Comparison of ENCODE assay signal across 14 mouse cellular contexts in the genomic region with DNA sequence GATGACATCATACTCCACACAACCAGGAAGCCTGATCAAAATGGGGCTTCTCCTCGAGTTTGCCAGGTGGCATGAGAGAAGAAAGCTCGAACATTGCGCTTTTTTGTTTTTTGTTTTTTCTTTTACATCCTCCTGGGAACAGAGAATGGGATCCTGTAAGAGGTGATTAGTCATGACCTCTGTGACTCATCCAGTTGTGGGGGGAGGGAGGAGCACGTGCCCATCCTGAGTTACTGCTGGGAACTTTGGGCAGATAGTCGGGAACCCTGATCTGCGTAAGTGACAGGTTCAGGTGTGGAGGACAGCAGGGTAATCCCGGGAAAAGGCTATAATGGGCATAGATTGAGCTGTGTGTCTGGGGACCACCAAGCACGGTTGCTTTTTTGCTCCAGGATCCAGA.
"Had no signal": no experiment of that assay in that cellular context is flagged by ENCODE, and none has a peak within 500 bp of the region (broad histone marks: within the 10 kb centered on the region; RNA-seq: fewer than 3 reads in every experiment).

No protein-coding gene starts in this region.

- H3K4me2 ChIP-seq: limb, embryonic 15.5 days; liver, embryonic 12.5 days; lung, embryonic 14.5 days; midbrain, embryonic 11.5 days; midbrain, embryonic 15.5 days; neural tube, embryonic 13.5 days; stomach, embryonic 15.5 days had no signal

- H3K9me3 ChIP-seq: limb, embryonic 15.5 days; liver, embryonic 12.5 days; midbrain, embryonic 15.5 days; neural tube, embryonic 13.5 days; stomach, embryonic 15.5 days had no signal

- H3K9ac ChIP-seq: limb, embryonic 15.5 days; liver, embryonic 12.5 days; lung, embryonic 14.5 days; midbrain, embryonic 15.5 days; neural tube, embryonic 13.5 days; stomach, embryonic 15.5 days had no signal

- ATAC-seq: liver, embryonic 12.5 days; midbrain, embryonic 15.5 days had no signal

- DNase-seq: kidney, postnatal 14 days; lung, embryonic 14.5 days; lung, postnatal 10 days; lung, postnatal 4 days; right cerebral cortex, postnatal 14 days; thymus, adult 2 months; thymus, postnatal 25 days had no signal

- H3K4me1 ChIP-seq: limb, embryonic 15.5 days; midbrain, embryonic 15.5 days; neural tube, embryonic 13.5 days; stomach, embryonic 15.5 days had no signal

- H3K4me3 ChIP-seq: limb, embryonic 15.5 days; liver, embryonic 12.5 days; megakaryocyte, embryonic 14.5 days; midbrain, embryonic 15.5 days; neural tube, embryonic 13.5 days; stomach, embryonic 15.5 days had no signal

- H3K36me3 ChIP-seq: limb, embryonic 15.5 days; liver, embryonic 12.5 days; midbrain, embryonic 15.5 days; neural tube, embryonic 13.5 days; stomach, embryonic 15.5 days had no signal

- H3K27ac ChIP-seq: limb, embryonic 15.5 days; liver, embryonic 12.5 days; midbrain, embryonic 15.5 days; neural tube, embryonic 13.5 days; stomach, embryonic 15.5 days had no signal

- H3K27me3 ChIP-seq: limb, embryonic 15.5 days; liver, embryonic 12.5 days; midbrain, embryonic 15.5 days; neural tube, embryonic 13.5 days; stomach, embryonic 15.5 days had no signal
